Mouse (Mus musculus) MEL (cell line): ENCODE data around the gene Ak6. TPM values are rescaled to one million over a fixed set of nuclear protein-coding genes. Genes with fewer than 3 reads are reported as not detected.

Experiments used
- DNase-seq: peaks from one replicate; pipeline ENCODE4 v3.0.0; 2011; ENCODE audit warnings: low read depth, low spot score
- H3K27ac ChIP-seq: 2 replicates; pipeline ENCODE4 v1.5.1; 2012; ENCODE audit warnings: low read depth, mild to moderate bottlenecking, control low read depth, low read length, moderate library complexity; ENCODE audit not compliant: control insufficient read depth
- H3K27me3 ChIP-seq, 2 experiments: fragments of 150-350 bp in 1 of 2; sonication (generic) in 1 of 2; 2 replicates each; pipeline ENCODE4 v1.6.1; 2012; ENCODE audit warnings: low read length in 2 of 2, mild to moderate bottlenecking in 2 of 2, improper control_type of control experiment in 1 of 2, moderate library complexity in 1 of 2; ENCODE audit not compliant: insufficient read depth in 2 of 2, control insufficient read depth in 1 of 2
- H3K36me3 ChIP-seq, 2 experiments: 2 replicates each; pipeline ENCODE4 v1.6.1; 2012 to 2014; ENCODE audit warnings: low read length in 2 of 2, improper control_type of control experiment in 1 of 2, inconsistent platforms in 1 of 2, mild to moderate bottlenecking in 1 of 2; ENCODE audit not compliant: insufficient read depth in 2 of 2, control insufficient read depth in 1 of 2
- H3K4me1 ChIP-seq, 2 experiments: fragments of 150-350 bp in 1 of 2; sonication (generic) in 1 of 2; 2 replicates each; pipeline ENCODE4 v1.6.1; 2012; ENCODE audit warnings: low read length in 2 of 2, improper control_type of control experiment in 1 of 2, mild to moderate bottlenecking in 1 of 2; ENCODE audit not compliant: insufficient read depth in 2 of 2, control insufficient read depth in 1 of 2
- H3K4me3 ChIP-seq, 2 experiments: fragments of 150-350 bp in 1 of 2; sonication (generic) in 1 of 2; 2 replicates each; pipeline ENCODE4 v1.5.1; 2012; ENCODE audit warnings: low read depth in 2 of 2, low read length in 2 of 2, mild to moderate bottlenecking in 2 of 2, moderate library complexity in 2 of 2, control low read depth in 1 of 2, improper control_type of control experiment in 1 of 2; ENCODE audit not compliant: control insufficient read depth in 1 of 2, insufficient read depth in 1 of 2
- H3K79me2 ChIP-seq: 2 replicates; pipeline ENCODE4 v1.6.1; 2012; ENCODE audit warnings: mild to moderate bottlenecking, low read length, moderate library complexity; ENCODE audit not compliant: control insufficient read depth, poor library complexity, insufficient read depth
- H3K9ac ChIP-seq: 2 replicates; pipeline ENCODE4 v1.6.1; 2012; ENCODE audit warnings: low read depth, mild to moderate bottlenecking, control low read depth, low read length, moderate library complexity; ENCODE audit not compliant: control insufficient read depth, poor library complexity, severe bottlenecking
- H3K9me3 ChIP-seq: fragments of 150-350 bp; sonication (generic); replicated peaks from 2 replicates; pipeline ENCODE4 v1.6.1; 2012; ENCODE audit warnings: mild to moderate bottlenecking, low read length, improper control_type of control experiment, moderate library complexity; ENCODE audit not compliant: insufficient read depth
- CHD1 ChIP-seq: IDR thresholded peaks from 2 replicates; pipeline ENCODE4 v1.6.1; 2012; ENCODE audit warnings: low read depth, mild to moderate bottlenecking, inconsistent platforms, low read length, improper control_type of control experiment
- CTCF ChIP-seq, 3 experiments: IDR thresholded peaks in 2 of 3; conservative IDR thresholded peaks in 1 of 3; 2 replicates each; pipeline ENCODE4 v1.5.1; 2011 to 2012; ENCODE audit warnings: low read length in 3 of 3, low read depth in 2 of 3, mild to moderate bottlenecking in 2 of 3, improper control_type of control experiment in 1 of 3, inconsistent platforms in 1 of 3, mixed read lengths in 1 of 3, moderate library complexity in 1 of 3; ENCODE audit not compliant: control insufficient read depth in 1 of 3, insufficient read depth in 1 of 3, poor library complexity in 1 of 3, severe bottlenecking in 1 of 3
- E2F4 ChIP-seq: IDR thresholded peaks from 2 replicates; pipeline ENCODE4 v1.6.1; 2011; ENCODE audit warnings: low read depth, low read length, improper control_type of control experiment, borderline replicate concordance
- ELF1 ChIP-seq: IDR thresholded peaks from 2 replicates; pipeline ENCODE4 v1.6.1; 2014; ENCODE audit warnings: low read depth, mild to moderate bottlenecking, inconsistent platforms, low read length, improper control_type of control experiment, moderate library complexity
- ETS1 ChIP-seq: IDR thresholded peaks from 2 replicates; pipeline ENCODE4 v1.6.1; 2012; ENCODE audit warnings: low read depth, mild to moderate bottlenecking, inconsistent platforms, low read length, improper control_type of control experiment, moderate library complexity
- JUND ChIP-seq: IDR thresholded peaks from 2 replicates; pipeline ENCODE4 v1.6.1; 2011; ENCODE audit warnings: low read depth, mild to moderate bottlenecking, improper control_type of control experiment, low read length
- MAZ ChIP-seq: IDR thresholded peaks from 2 replicates; pipeline ENCODE4 v1.6.1; 2012; ENCODE audit warnings: low read depth, mild to moderate bottlenecking, inconsistent platforms, low read length, improper control_type of control experiment
- MXI1 ChIP-seq: IDR thresholded peaks from 2 replicates; pipeline ENCODE4 v1.6.1; 2011; ENCODE audit warnings: mild to moderate bottlenecking, low read depth, low read length, improper control_type of control experiment
- MYC ChIP-seq: IDR thresholded peaks from 2 replicates; pipeline ENCODE4 v1.6.1; 2011; ENCODE audit warnings: low read depth, mild to moderate bottlenecking, low read length, improper control_type of control experiment, moderate library complexity
- NELFE ChIP-seq: IDR thresholded peaks from 2 replicates; pipeline ENCODE4 v1.6.1; 2011; ENCODE audit warnings: low read depth, low read length, improper control_type of control experiment
- NRF1 ChIP-seq: IDR thresholded peaks from 2 replicates; pipeline ENCODE4 v1.6.1; 2014; ENCODE audit warnings: low read depth, mild to moderate bottlenecking, inconsistent platforms, low read length, improper control_type of control experiment, moderate library complexity; ENCODE audit not compliant: poor library complexity, insufficient read depth, severe bottlenecking
- RAD21 ChIP-seq: IDR thresholded peaks from 2 replicates; pipeline ENCODE4 v1.6.1; 2011; ENCODE audit warnings: mild to moderate bottlenecking, low read depth, low read length, improper control_type of control experiment
- SIN3A ChIP-seq: IDR thresholded peaks from 2 replicates; pipeline ENCODE4 v1.6.1; 2012; ENCODE audit warnings: low read length, improper control_type of control experiment, inconsistent platforms
- SMC3 ChIP-seq: IDR thresholded peaks from 2 replicates; pipeline ENCODE4 v1.6.1; 2011; ENCODE audit warnings: low read depth, low read length, improper control_type of control experiment
- TAL1 ChIP-seq: IDR thresholded peaks from 2 replicates; pipeline ENCODE4 v1.6.1; 2012; ENCODE audit warnings: mild to moderate bottlenecking, inconsistent platforms, low read length, moderate library complexity, mixed read lengths
- TCF12 ChIP-seq: IDR thresholded peaks from 2 replicates; pipeline ENCODE4 v1.6.1; 2014; ENCODE audit warnings: low read depth, mild to moderate bottlenecking, inconsistent platforms, low read length, improper control_type of control experiment, moderate library complexity
- UBTF ChIP-seq: IDR thresholded peaks from 2 replicates; pipeline ENCODE4 v1.6.1; 2012; ENCODE audit warnings: low read depth, mild to moderate bottlenecking, inconsistent platforms, low read length, improper control_type of control experiment, moderate library complexity, borderline replicate concordance; ENCODE audit not compliant: insufficient read depth
- USF2 ChIP-seq, 2 experiments: IDR thresholded peaks; 2 replicates each; pipeline ENCODE4 v1.6.1; 2011 to 2012; ENCODE audit warnings: improper control_type of control experiment in 2 of 2, low read length in 2 of 2, borderline replicate concordance in 1 of 2, inconsistent platforms in 1 of 2, low read depth in 1 of 2, mild to moderate bottlenecking in 1 of 2; ENCODE audit not compliant: insufficient read depth in 1 of 2
- ZC3H11A ChIP-seq: IDR thresholded peaks from 2 replicates; pipeline ENCODE4 v1.6.1; 2012; ENCODE audit warnings: low read depth, mild to moderate bottlenecking, inconsistent platforms, low read length, improper control_type of control experiment
- ZKSCAN1 ChIP-seq: IDR thresholded peaks from 2 replicates; pipeline ENCODE4 v1.6.1; 2012; ENCODE audit warnings: low read depth, mild to moderate bottlenecking, inconsistent platforms, low read length, improper control_type of control experiment, moderate library complexity
- polyA plus RNA-seq, 2 experiments: library from polyadenylated mRNA; stranded (reverse) in 1 of 2; unstranded in 1 of 2; fragments of >175 nt in 1 of 2; fragments of >200 nt in 1 of 2; gene quantifications; 2 replicates each; pipeline versions ENCODE4 v1.2.1 to v1.2.4; 2012; ENCODE audit warnings: low replicate concordance in 2 of 2, low read depth in 1 of 2; ENCODE audit not compliant: insufficient read length in 2 of 2, insufficient read depth in 1 of 2, missing spikeins in 1 of 2
- total RNA-seq: library from RNA; depleted of rRNA; stranded (reverse); fragments of 300-350 nt; gene quantifications from 2 replicates; pipeline ENCODE4 v1.2.3, GENCODE M21; 2012

Ak6 gene
- total and polyA plus RNA-seq, 3 experiments: 199 to 234 (median 216) TPM

GRCm38 (mm10) chr13:100612251-100612650, 38.5 kb upstream of the Ak6 start:
- no peak for TF ChIP-seq MYC
- TF ChIP-seq ETS1: no peak
- TF ChIP-seq TAL1: no peak
- TF ChIP-seq JUND: no peak
- TF ChIP-seq ZKSCAN1: no peak
- no peak for TF ChIP-seq E2F4
- no peak for TF ChIP-seq CHD1
- no peak for TF ChIP-seq ELF1
- TF ChIP-seq USF2 (IDR thresholded peaks at IDR 0.05; ENCODE audit: borderline replicate concordance in 1 of 2, insufficient read depth in 1 of 2, low read depth in 1 of 2, low read length in 2 of 2): no peak
- TF ChIP-seq SIN3A: no peak
- TF ChIP-seq NELFE: no peak
- no peak for TF ChIP-seq MXI1
- no peak for TF ChIP-seq SMC3
- TF ChIP-seq MAZ: no peak
- no peak for TF ChIP-seq TCF12
- no peak for TF ChIP-seq RAD21
- TF ChIP-seq NRF1: no peak
- no peak for TF ChIP-seq ZC3H11A
- Histone ChIP-seq H3K36me3 (peaks cover 0 to 3% of the 10 kb centered on the region in 2 experiments; a peak in 2 of 4 replicates), H3K79me2 (no peaks in the 10 kb centered on the region), H3K27me3 (no peaks in the 10 kb centered on the region), H3K4me1 (no peaks in the 10 kb centered on the region), H3K27ac (no peak overlapping the region), H3K9me3 (no peaks in the 10 kb centered on the region), H3K4me3 (no peak overlapping the region), H3K9ac (no peak overlapping the region)
- no peak for DNase-seq

GRCm38 (mm10) chr13:100612903-100613302, 37.9 kb upstream of the Ak6 start:
- no peak overlapping the region for H3K27ac ChIP-seq
- no peak overlapping the region for H3K4me3 ChIP-seq
- TF ChIP-seq UBTF (no peak), CTCF (IDR thresholded peaks at IDR 0.05 in 2 of 3, conservative IDR thresholded peaks at IDR 0.05 in 1 of 3; ENCODE audit: control insufficient read depth in 1 of 3, insufficient read depth in 1 of 3, low read depth in 2 of 3, low read length in 3 of 3, poor library complexity in 1 of 3, severe bottlenecking in 1 of 3) (peak; percentile 53 to 64 (median 56)), RAD21 (peak; percentile 56), SMC3 (peak; percentile 67), MXI1 (no peak), ZC3H11A (peak; percentile 37; the same call in 1 of the 2 replicates)
- H3K36me3 ChIP-seq: peaks cover 0 to 9% of the 10 kb centered on the region in 2 experiments; a peak in 2 of 4 replicates
- H3K4me1 ChIP-seq: no peaks in the 10 kb centered on the region
- H3K9ac ChIP-seq: no peak overlapping the region
- DNase-seq: peak; percentile 34
- H3K79me2 ChIP-seq: no peaks in the 10 kb centered on the region
- no peaks in the 10 kb centered on the region for H3K27me3 ChIP-seq
- no peaks in the 10 kb centered on the region for H3K9me3 ChIP-seq
